Mouse (Mus musculus) megakaryocyte-erythroid progenitor cell, adult 5 weeks (primary cell): Measurements from ENCODE around the gene Toe1. TPM values are rescaled to one million over a fixed set of nuclear protein-coding genes. Genes with fewer than 3 reads are reported as not detected.

Experiments used
- polyA plus RNA-seq: library from polyadenylated mRNA; stranded (reverse); fragments of >175 nt; gene quantifications from 2 replicates; pipeline ENCODE4 v1.2.3, GENCODE M21; 2012

Gene Toe1
- polyA plus RNA-seq: 3.6 and 3.9 TPM in 2 replicates

DNA sequence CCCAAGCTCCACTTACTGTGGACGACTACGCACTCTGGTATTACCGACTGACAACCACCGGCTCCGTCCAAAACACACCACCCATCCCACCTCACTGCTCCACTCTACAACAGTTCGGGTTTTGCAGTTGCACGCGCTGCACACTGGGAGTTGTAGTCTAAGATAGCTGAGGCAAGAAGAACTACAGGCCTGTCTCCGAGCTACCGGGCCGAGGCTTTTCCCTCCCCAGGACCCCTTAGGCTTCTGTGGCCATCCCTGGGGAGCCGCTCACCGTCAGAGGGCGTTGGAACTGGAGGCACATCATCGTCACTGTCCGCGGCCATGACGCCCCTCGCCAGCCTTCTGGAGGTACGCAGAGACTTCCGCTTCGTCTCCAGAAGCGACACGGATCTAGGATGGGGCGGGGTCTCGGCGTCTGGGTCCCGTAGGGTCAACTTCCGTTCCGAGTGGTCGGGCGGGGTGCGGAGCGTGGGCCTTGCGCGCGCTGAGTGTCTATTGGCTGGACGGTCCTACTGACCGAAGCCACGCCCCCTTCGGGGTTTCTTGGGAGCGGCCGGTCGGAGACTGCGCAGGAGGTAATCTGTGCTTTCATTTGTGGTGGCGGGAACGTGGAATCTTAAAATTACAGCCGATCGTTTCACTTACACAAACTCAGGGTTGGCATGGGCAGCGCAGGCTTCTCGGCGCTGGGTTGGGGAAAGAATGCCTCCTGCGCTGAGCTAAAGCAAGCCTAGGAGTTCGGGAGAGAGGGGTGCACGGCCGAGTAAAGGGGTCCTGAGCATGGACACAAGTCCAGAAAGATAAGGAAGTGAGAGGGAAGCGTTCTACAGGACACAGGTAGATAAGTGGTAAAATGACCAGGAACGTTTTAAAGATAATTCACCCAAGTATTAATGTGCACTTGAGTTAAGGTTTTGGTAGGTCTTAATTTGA, at the start of gene Toe1, which contains the start of gene Mutyh:
Toe1 (minus strand) TSS at position 444 of the 933 bp plus-strand sequence.
Mutyh (plus strand) TSS at position 527 of the 933 bp plus-strand sequence.

DNA sequence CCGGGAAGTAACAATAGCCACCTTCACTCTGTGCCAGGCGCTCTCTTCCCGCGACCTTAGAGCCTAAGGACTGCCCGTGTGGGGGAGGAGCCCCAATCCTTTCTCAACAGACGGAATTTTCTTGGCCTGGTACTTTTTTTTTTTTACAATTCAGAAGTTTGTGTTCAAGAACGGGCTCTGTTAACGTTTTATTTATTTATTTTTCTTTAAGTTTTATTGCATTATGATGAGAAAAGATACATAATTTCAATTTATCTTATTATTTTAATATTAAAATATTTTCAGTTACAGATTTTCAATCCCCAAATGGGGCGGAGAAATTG, 14.2 kb upstream of the Toe1 start, which contains the start of gene Hpdl:
Hpdl (minus strand) TSS at position 14 of the 323 bp plus-strand sequence.

Other genes with a start within 250 kb of the Toe1 start
- gene Gpbp1l1, start 250.0 kb downstream of the Toe1 start, polyA plus RNA-seq: 11.1 and 11.8 TPM in 2 replicates
- 0.88 and 1.0 TPM in 2 replicates for gene Ccdc17, start 211.0 kb downstream of the Toe1 start, polyA plus RNA-seq
- gene Nasp, start 179.7 kb downstream of the Toe1 start, polyA plus RNA-seq: 16.4 and 20.2 TPM in 2 replicates
- 127 and 140 TPM in 2 replicates for gene Akr1a1, start 156.0 kb downstream of the Toe1 start, polyA plus RNA-seq
- gene Prdx1, start 122.1 kb downstream of the Toe1 start, polyA plus RNA-seq: 14.1 and 16.4 TPM in 2 replicates
- gene Mmachc, start 99.2 kb downstream of the Toe1 start, polyA plus RNA-seq: 1.2 and 1.6 TPM in 2 replicates
- 2.8 and 5.8 TPM in 2 replicates for gene Ccdc163, start 99.1 kb downstream of the Toe1 start, polyA plus RNA-seq
- gene Tesk2, start 86.7 kb downstream of the Toe1 start, polyA plus RNA-seq: 3.2 and 3.6 TPM in 2 replicates
- gene Mutyh, start 83 bp upstream of the Toe1 start, polyA plus RNA-seq: 13.8 and 14.7 TPM in 2 replicates
- 0.47 and 0.55 TPM in 2 replicates for gene Hpdl, start 14.1 kb upstream of the Toe1 start, polyA plus RNA-seq
- 0.01 and 0.04 TPM in 2 replicates for gene Zswim5, start 69.7 kb upstream of the Toe1 start, polyA plus RNA-seq
- gene Urod, start 186.8 kb upstream of the Toe1 start, polyA plus RNA-seq: 40.2 and 44.6 TPM in 2 replicates
- 22.4 and 23.6 TPM in 2 replicates for gene Hectd3, start 187.7 kb upstream of the Toe1 start, polyA plus RNA-seq
- gene Eif2b3, start 211.8 kb upstream of the Toe1 start, polyA plus RNA-seq: 4.7 and 5.1 TPM in 2 replicates